Mouse (Mus musculus) MEL (cell line): ENCODE results near the gene Cwc27. TPM values are rescaled to one million over a fixed set of nuclear protein-coding genes. Genes with fewer than 3 reads are reported as not detected.

Experiments
- DNase-seq: peaks from one replicate; pipeline ENCODE4 v3.0.0; 2011; ENCODE audit warnings: low read depth, low spot score
- H3K27ac ChIP-seq: 2 replicates; pipeline ENCODE4 v1.5.1; 2012; ENCODE audit warnings: low read depth, mild to moderate bottlenecking, control low read depth, low read length, moderate library complexity; ENCODE audit not compliant: control insufficient read depth
- H3K27me3 ChIP-seq, 2 experiments: fragments of 150-350 bp in 1 of 2; sonication (generic) in 1 of 2; 2 replicates each; pipeline ENCODE4 v1.6.1; 2012; ENCODE audit warnings: low read length in 2 of 2, mild to moderate bottlenecking in 2 of 2, improper control_type of control experiment in 1 of 2, moderate library complexity in 1 of 2; ENCODE audit not compliant: insufficient read depth in 2 of 2, control insufficient read depth in 1 of 2
- H3K36me3 ChIP-seq, 2 experiments: 2 replicates each; pipeline ENCODE4 v1.6.1; 2012 to 2014; ENCODE audit warnings: low read length in 2 of 2, improper control_type of control experiment in 1 of 2, inconsistent platforms in 1 of 2, mild to moderate bottlenecking in 1 of 2; ENCODE audit not compliant: insufficient read depth in 2 of 2, control insufficient read depth in 1 of 2
- H3K4me1 ChIP-seq, 2 experiments: fragments of 150-350 bp in 1 of 2; sonication (generic) in 1 of 2; 2 replicates each; pipeline ENCODE4 v1.6.1; 2012; ENCODE audit warnings: low read length in 2 of 2, improper control_type of control experiment in 1 of 2, mild to moderate bottlenecking in 1 of 2; ENCODE audit not compliant: insufficient read depth in 2 of 2, control insufficient read depth in 1 of 2
- H3K4me3 ChIP-seq, 2 experiments: fragments of 150-350 bp in 1 of 2; sonication (generic) in 1 of 2; 2 replicates each; pipeline ENCODE4 v1.5.1; 2012; ENCODE audit warnings: low read depth in 2 of 2, low read length in 2 of 2, mild to moderate bottlenecking in 2 of 2, moderate library complexity in 2 of 2, control low read depth in 1 of 2, improper control_type of control experiment in 1 of 2; ENCODE audit not compliant: control insufficient read depth in 1 of 2, insufficient read depth in 1 of 2
- H3K79me2 ChIP-seq: 2 replicates; pipeline ENCODE4 v1.6.1; 2012; ENCODE audit warnings: mild to moderate bottlenecking, low read length, moderate library complexity; ENCODE audit not compliant: control insufficient read depth, poor library complexity, insufficient read depth
- H3K9ac ChIP-seq: 2 replicates; pipeline ENCODE4 v1.6.1; 2012; ENCODE audit warnings: low read depth, mild to moderate bottlenecking, control low read depth, low read length, moderate library complexity; ENCODE audit not compliant: control insufficient read depth, poor library complexity, severe bottlenecking
- H3K9me3 ChIP-seq: fragments of 150-350 bp; sonication (generic); replicated peaks from 2 replicates; pipeline ENCODE4 v1.6.1; 2012; ENCODE audit warnings: mild to moderate bottlenecking, low read length, improper control_type of control experiment, moderate library complexity; ENCODE audit not compliant: insufficient read depth
- EP300 ChIP-seq, 2 experiments: IDR thresholded peaks; 2 replicates each; pipeline ENCODE4 v1.6.1; 2011; ENCODE audit warnings: improper control_type of control experiment in 2 of 2, low read length in 2 of 2, low read depth in 1 of 2, mild to moderate bottlenecking in 1 of 2
- GATA1 ChIP-seq: IDR thresholded peaks from 2 replicates; pipeline ENCODE4 v1.6.1; 2011; ENCODE audit warnings: low read depth, low read length, improper control_type of control experiment
- HCFC1 ChIP-seq: IDR thresholded peaks from 2 replicates; pipeline ENCODE4 v1.6.1; 2012; ENCODE audit warnings: low read depth, mild to moderate bottlenecking, inconsistent platforms, low read length, improper control_type of control experiment, moderate library complexity
- MXI1 ChIP-seq: IDR thresholded peaks from 2 replicates; pipeline ENCODE4 v1.6.1; 2011; ENCODE audit warnings: mild to moderate bottlenecking, low read depth, low read length, improper control_type of control experiment
- MYB ChIP-seq: IDR thresholded peaks from 2 replicates; pipeline ENCODE4 v1.6.1; 2011; ENCODE audit warnings: mild to moderate bottlenecking, low read depth, low read length, improper control_type of control experiment
- NELFE ChIP-seq: IDR thresholded peaks from 2 replicates; pipeline ENCODE4 v1.6.1; 2011; ENCODE audit warnings: low read depth, low read length, improper control_type of control experiment
- NRF1 ChIP-seq: IDR thresholded peaks from 2 replicates; pipeline ENCODE4 v1.6.1; 2014; ENCODE audit warnings: low read depth, mild to moderate bottlenecking, inconsistent platforms, low read length, improper control_type of control experiment, moderate library complexity; ENCODE audit not compliant: poor library complexity, insufficient read depth, severe bottlenecking
- POLR2AphosphoS5 ChIP-seq: IDR thresholded peaks from 2 replicates; pipeline ENCODE4 v1.6.1; 2012; ENCODE audit warnings: low read depth, borderline replicate concordance, mild to moderate bottlenecking, inconsistent platforms, low read length, moderate library complexity, mixed read lengths
- RAD21 ChIP-seq: IDR thresholded peaks from 2 replicates; pipeline ENCODE4 v1.6.1; 2011; ENCODE audit warnings: mild to moderate bottlenecking, low read depth, low read length, improper control_type of control experiment
- RCOR1 ChIP-seq: IDR thresholded peaks from 2 replicates; pipeline ENCODE4 v1.6.1; 2012; ENCODE audit warnings: low read depth, mild to moderate bottlenecking, inconsistent platforms, low read length, improper control_type of control experiment
- SIN3A ChIP-seq: IDR thresholded peaks from 2 replicates; pipeline ENCODE4 v1.6.1; 2012; ENCODE audit warnings: low read length, improper control_type of control experiment, inconsistent platforms
- SMC3 ChIP-seq: IDR thresholded peaks from 2 replicates; pipeline ENCODE4 v1.6.1; 2011; ENCODE audit warnings: low read depth, low read length, improper control_type of control experiment
- TAL1 ChIP-seq: IDR thresholded peaks from 2 replicates; pipeline ENCODE4 v1.6.1; 2012; ENCODE audit warnings: mild to moderate bottlenecking, inconsistent platforms, low read length, moderate library complexity, mixed read lengths
- TBP ChIP-seq: IDR thresholded peaks from 2 replicates; pipeline ENCODE4 v1.8.0; 2011; ENCODE audit warnings: low read depth, low read length, improper control_type of control experiment
- TCF12 ChIP-seq: IDR thresholded peaks from 2 replicates; pipeline ENCODE4 v1.6.1; 2014; ENCODE audit warnings: low read depth, mild to moderate bottlenecking, inconsistent platforms, low read length, improper control_type of control experiment, moderate library complexity
- UBTF ChIP-seq: IDR thresholded peaks from 2 replicates; pipeline ENCODE4 v1.6.1; 2012; ENCODE audit warnings: low read depth, mild to moderate bottlenecking, inconsistent platforms, low read length, improper control_type of control experiment, moderate library complexity, borderline replicate concordance; ENCODE audit not compliant: insufficient read depth
- USF2 ChIP-seq, 2 experiments: IDR thresholded peaks; 2 replicates each; pipeline ENCODE4 v1.6.1; 2011 to 2012; ENCODE audit warnings: improper control_type of control experiment in 2 of 2, low read length in 2 of 2, borderline replicate concordance in 1 of 2, inconsistent platforms in 1 of 2, low read depth in 1 of 2, mild to moderate bottlenecking in 1 of 2; ENCODE audit not compliant: insufficient read depth in 1 of 2
- ZC3H11A ChIP-seq: IDR thresholded peaks from 2 replicates; pipeline ENCODE4 v1.6.1; 2012; ENCODE audit warnings: low read depth, mild to moderate bottlenecking, inconsistent platforms, low read length, improper control_type of control experiment
- ZKSCAN1 ChIP-seq: IDR thresholded peaks from 2 replicates; pipeline ENCODE4 v1.6.1; 2012; ENCODE audit warnings: low read depth, mild to moderate bottlenecking, inconsistent platforms, low read length, improper control_type of control experiment, moderate library complexity
- ZMIZ1 ChIP-seq: IDR thresholded peaks from 2 replicates; pipeline ENCODE4 v1.6.1; 2012; ENCODE audit warnings: low read depth, mild to moderate bottlenecking, inconsistent platforms, low read length, improper control_type of control experiment, moderate library complexity
- ZNF384 ChIP-seq: IDR thresholded peaks from 2 replicates; pipeline ENCODE4 v1.6.1; 2012; ENCODE audit warnings: low read depth, mild to moderate bottlenecking, inconsistent platforms, low read length, improper control_type of control experiment
- polyA plus RNA-seq, 2 experiments: library from polyadenylated mRNA; stranded (reverse) in 1 of 2; unstranded in 1 of 2; fragments of >175 nt in 1 of 2; fragments of >200 nt in 1 of 2; gene quantifications; 2 replicates each; pipeline versions ENCODE4 v1.2.1 to v1.2.4; 2012; ENCODE audit warnings: low replicate concordance in 2 of 2, low read depth in 1 of 2; ENCODE audit not compliant: insufficient read length in 2 of 2, insufficient read depth in 1 of 2, missing spikeins in 1 of 2
- total RNA-seq: library from RNA; depleted of rRNA; stranded (reverse); fragments of 300-350 nt; gene quantifications from 2 replicates; pipeline ENCODE4 v1.2.3, GENCODE M21; 2012

Cwc27 gene
- total and polyA plus RNA-seq, 3 experiments = 18.3 to 22.0 TPM; not detected in 1

DNA sequence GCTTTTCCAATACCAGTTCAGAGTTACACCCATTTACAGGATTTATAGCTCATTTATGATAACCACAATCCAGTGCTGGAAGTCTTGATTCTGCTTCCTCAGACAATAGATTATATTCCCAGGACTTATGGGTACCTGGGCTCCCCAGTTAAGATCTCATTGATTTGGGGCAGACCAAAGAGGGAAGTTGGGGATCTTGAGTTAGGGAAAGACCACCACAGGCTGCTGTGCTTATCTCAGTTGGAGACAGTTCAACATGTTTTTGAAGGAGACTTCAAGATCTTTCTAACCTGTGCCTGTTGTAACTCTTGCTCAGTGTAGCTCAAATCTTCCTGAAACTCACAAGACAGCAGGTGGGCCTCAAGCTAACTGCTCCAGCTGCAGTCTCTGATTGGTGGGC, 4.2 kb upstream of the Cwc27 start:
- Histone ChIP-seq H3K9ac (no peak overlapping the region), H3K4me3 (no peak overlapping the region), H3K4me1 (peaks cover 24 to 26% of the 10 kb centered on the region in 2 experiments), H3K36me3 (peaks cover 2 to 45% of the 10 kb centered on the region in 2 experiments; a peak in 3 of 4 replicates), H3K27me3 (no peaks in the 10 kb centered on the region), H3K79me2 (peaks cover 22% of the 10 kb centered on the region), H3K27ac (peak overlapping the region; percentile 52), H3K9me3 (no peaks in the 10 kb centered on the region)
- peak; percentile 66 for DNase-seq
- TF ChIP-seq TBP = peak; percentile 82
- no peak; the same call in none of the 2 replicates for TF ChIP-seq SIN3A
- TF ChIP-seq EP300 (IDR thresholded peaks at IDR 0.05; ENCODE audit: low read depth in 1 of 2, low read length in 2 of 2) = peak; percentile 64 to 76; a peak in 3 of 4 replicates
- 0 out of 2 replicates have a peak, but pooled peaks have one; percentile 5 for TF ChIP-seq ZC3H11A
- TF ChIP-seq NELFE = no peak
- peak; percentile 72; the same call in 1 of the 2 replicates for TF ChIP-seq GATA1
- peak; percentile 73 for TF ChIP-seq RCOR1
- no peak for TF ChIP-seq ZMIZ1
- peak; percentile 48 for TF ChIP-seq TAL1
- peak; percentile 55 for TF ChIP-seq TCF12

GRCm38 (mm10) chr13:104817696-104818095, 754 bp upstream of the Cwc27 start:
- H3K79me2 ChIP-seq = peaks cover 16% of the 10 kb centered on the region
- peak overlapping the region; percentile 83 to 96 for H3K4me3 ChIP-seq
- peak; percentile 74 for DNase-seq
- H3K27me3 ChIP-seq = no peaks in the 10 kb centered on the region
- H3K27ac ChIP-seq = peak overlapping the region; percentile 80
- no peak for TF ChIP-seq ZNF384
- peak; percentile 47; the same call in 1 of the 2 replicates for TF ChIP-seq TAL1
- no peak for TF ChIP-seq MXI1
- no peak for TF ChIP-seq POLR2AphosphoS5
- TF ChIP-seq HCFC1 = 0 out of 2 replicates have a peak, but pooled peaks have one; percentile 2
- TF ChIP-seq NELFE = no peak
- no peak for TF ChIP-seq ZKSCAN1
- no peak for TF ChIP-seq MYB
- TF ChIP-seq RAD21 = no peak
- no peak for TF ChIP-seq NRF1
- TF ChIP-seq SMC3 = no peak
- TF ChIP-seq GATA1 = peak; percentile 21; the same call in 1 of the 2 replicates
- TF ChIP-seq ZC3H11A = no peak
- TF ChIP-seq USF2 (IDR thresholded peaks at IDR 0.05; ENCODE audit: borderline replicate concordance in 1 of 2, insufficient read depth in 1 of 2, low read depth in 1 of 2, low read length in 2 of 2) = no peak
- peak; percentile 17; the same call in 1 of the 2 replicates for TF ChIP-seq TCF12
- TF ChIP-seq EP300 (IDR thresholded peaks at IDR 0.05; ENCODE audit: low read depth in 1 of 2, low read length in 2 of 2) = peak in 1 of 2 experiments; percentile 34; a peak in 1 of 4 replicates
- no peak for TF ChIP-seq ZMIZ1
- TF ChIP-seq UBTF = no peak
- peaks cover 0 to 28% of the 10 kb centered on the region in 2 experiments; a peak in 2 of 4 replicates for H3K36me3 ChIP-seq
- peak overlapping the region; percentile 96 for H3K9ac ChIP-seq
- no peaks in the 10 kb centered on the region for H3K9me3 ChIP-seq
- H3K4me1 ChIP-seq = peaks cover 10 to 15% of the 10 kb centered on the region in 2 experiments
